Mouse (Mus musculus): ENCODE measurements at regions not wholly inside any gene's neighbourhood (a gene's known extent, or its start where the extent isn't known, plus 50 kb on each side); places are given as distances from the start of the nearest gene placed in this dataset.

- 69% methylated on average over 7 of the region's 7 CpGs for WGBS
- H3K27ac ChIP-seq (ENCODE audit: low read depth, low read length): no peak overlapping the region
- peak; percentile 4 for DNase-seq (ENCODE audit: low spot score)
These were observed 1426.7 kb downstream of the Slc22a22 start for GRCm38 (mm10) chr15:56050716-56051115.

GRCm38 (mm10) chr15:56047832-56048231 lies 1429.6 kb downstream of the Slc22a22 start:
- 81% methylated on average over 2 of the region's 2 CpGs for WGBS
- Histone ChIP-seq H3K27me3 (ENCODE audit: control insufficient read depth, insufficient read depth, low read length) (no peaks in the 10 kb centered on the region), H3K4me2 (replicated peaks; ENCODE audit: low read depth, low read length) (no peak overlapping the region), H3K4me3 (ENCODE audit: low read depth, low read length) (no peak overlapping the region), H3K9me3 (ENCODE audit: control insufficient read depth, low read length) (no peaks in the 10 kb centered on the region), H3K4me1 (replicated peaks; ENCODE audit: control insufficient read depth, insufficient read depth, low read length) (no peaks in the 10 kb centered on the region), H3K27ac (ENCODE audit: low read depth, low read length) (no peak overlapping the region), H3K36me3 (ENCODE audit: control insufficient read depth, insufficient read depth, low read length) (no peaks in the 10 kb centered on the region), H3K9ac (ENCODE audit: low read depth, low read length) (no peak overlapping the region)
- DNase-seq (ENCODE audit: low spot score): no peak
- ATAC-seq (ENCODE audit: low FRiP score): no peak

More at GRCm38 (mm10) chr15:56050716-56051115, 1426.7 kb downstream of the Slc22a22 start:
- no peaks in the 10 kb centered on the region for H3K9me3 ChIP-seq (ENCODE audit: control insufficient read depth, low read length)
- no peaks in the 10 kb centered on the region for H3K4me1 ChIP-seq (replicated peaks; ENCODE audit: control insufficient read depth, insufficient read depth, low read length)
- no peak overlapping the region for H3K4me2 ChIP-seq (replicated peaks; ENCODE audit: low read depth, low read length)
- H3K9ac ChIP-seq (ENCODE audit: low read depth, low read length): no peak overlapping the region
- H3K27me3 ChIP-seq (ENCODE audit: control insufficient read depth, insufficient read depth, low read length): no peaks in the 10 kb centered on the region
- no peak overlapping the region for H3K4me3 ChIP-seq (ENCODE audit: low read depth, low read length)
- ATAC-seq (ENCODE audit: low FRiP score): no peak
- H3K36me3 ChIP-seq (ENCODE audit: control insufficient read depth, insufficient read depth, low read length): no peaks in the 10 kb centered on the region

GRCm38 (mm10) chr15:56046679-56047532 lies 1430.5 kb downstream of the Slc22a22 start:
- ATAC-seq (ENCODE audit: low FRiP score) (peak; percentile 90), DNase-seq (ENCODE audit: low spot score) (peak; percentile 84)
- no peaks in the 10 kb centered on the region for H3K4me1 ChIP-seq (replicated peaks; ENCODE audit: control insufficient read depth, insufficient read depth, low read length)
- H3K4me3 ChIP-seq (ENCODE audit: low read depth, low read length): no peak overlapping the region
- 0 out of 2 replicates have a peak overlapping the region, but pooled peaks have one; percentile 23 for H3K9ac ChIP-seq (ENCODE audit: low read depth, low read length)
- no peaks in the 10 kb centered on the region for H3K9me3 ChIP-seq (ENCODE audit: control insufficient read depth, low read length)
- no peak overlapping the region; the same call in 1 of the 2 replicates for H3K4me2 ChIP-seq (replicated peaks; ENCODE audit: low read depth, low read length)
- H3K36me3 ChIP-seq (ENCODE audit: control insufficient read depth, insufficient read depth, low read length): no peaks in the 10 kb centered on the region
- H3K27ac ChIP-seq (ENCODE audit: low read depth, low read length): no peak overlapping the region
- no peaks in the 10 kb centered on the region for H3K27me3 ChIP-seq (ENCODE audit: control insufficient read depth, insufficient read depth, low read length)
- WGBS: 44% methylated on average over 16 of the region's 16 CpGs

- WGBS: 90% methylated on average over 10 of the region's 10 CpGs
- Histone ChIP-seq H3K9me3 (ENCODE audit: control insufficient read depth, low read length) (no peaks in the 10 kb centered on the region), H3K27me3 (ENCODE audit: control insufficient read depth, insufficient read depth, low read length) (no peaks in the 10 kb centered on the region), H3K4me2 (replicated peaks; ENCODE audit: low read depth, low read length) (no peak overlapping the region), H3K4me1 (replicated peaks; ENCODE audit: control insufficient read depth, insufficient read depth, low read length) (no peaks in the 10 kb centered on the region), H3K27ac (ENCODE audit: low read depth, low read length) (no peak overlapping the region), H3K36me3 (ENCODE audit: control insufficient read depth, insufficient read depth, low read length) (no peaks in the 10 kb centered on the region), H3K4me3 (ENCODE audit: low read depth, low read length) (no peak overlapping the region), H3K9ac (ENCODE audit: low read depth, low read length) (no peak overlapping the region)
- no peak for ATAC-seq (ENCODE audit: low FRiP score)
- no peak for DNase-seq (ENCODE audit: low spot score)
These were observed 1431.7 kb downstream of the Slc22a22 start for GRCm38 (mm10) chr15:56045510-56046245.

- Histone ChIP-seq H3K36me3 (ENCODE audit: control insufficient read depth, insufficient read depth, low read length) (no peaks in the 10 kb centered on the region), H3K9ac (ENCODE audit: low read depth, low read length) (no peak overlapping the region), H3K27ac (ENCODE audit: low read depth, low read length) (no peak overlapping the region), H3K4me1 (replicated peaks; ENCODE audit: control insufficient read depth, insufficient read depth, low read length) (no peaks in the 10 kb centered on the region), H3K27me3 (ENCODE audit: control insufficient read depth, insufficient read depth, low read length) (no peaks in the 10 kb centered on the region), H3K4me3 (ENCODE audit: low read depth, low read length) (no peak overlapping the region), H3K4me2 (replicated peaks; ENCODE audit: low read depth, low read length) (no peak overlapping the region), H3K9me3 (ENCODE audit: control insufficient read depth, low read length) (no peaks in the 10 kb centered on the region)
- 79% methylated on average over 4 of the region's 4 CpGs for WGBS
- DNase-seq (ENCODE audit: low spot score) (no peak), ATAC-seq (ENCODE audit: low FRiP score) (no peak)
These were observed 1434.1 kb downstream of the Slc22a22 start for GRCm38 (mm10) chr15:56043282-56043681.

GRCm38 (mm10) chr15:56042449-56042848 lies 1435.0 kb downstream of the Slc22a22 start:
- Histone ChIP-seq H3K27ac (ENCODE audit: low read depth, low read length) (no peak overlapping the region), H3K9ac (ENCODE audit: low read depth, low read length) (no peak overlapping the region), H3K27me3 (ENCODE audit: control insufficient read depth, insufficient read depth, low read length) (no peaks in the 10 kb centered on the region), H3K4me1 (replicated peaks; ENCODE audit: control insufficient read depth, insufficient read depth, low read length) (no peaks in the 10 kb centered on the region), H3K9me3 (ENCODE audit: control insufficient read depth, low read length) (no peaks in the 10 kb centered on the region), H3K4me3 (ENCODE audit: low read depth, low read length) (no peak overlapping the region), H3K4me2 (replicated peaks; ENCODE audit: low read depth, low read length) (no peak overlapping the region), H3K36me3 (ENCODE audit: control insufficient read depth, insufficient read depth, low read length) (no peaks in the 10 kb centered on the region)
- ATAC-seq (ENCODE audit: low FRiP score): no peak
- DNase-seq (ENCODE audit: low spot score): no peak

GRCm38 (mm10) chr15:56030007-56030406 lies 1447.4 kb downstream of the Slc22a22 start:
- Histone ChIP-seq H3K27ac (ENCODE audit: low read depth, low read length) (no peak overlapping the region), H3K4me3 (ENCODE audit: low read depth, low read length) (no peak overlapping the region), H3K36me3 (ENCODE audit: control insufficient read depth, insufficient read depth, low read length) (no peaks in the 10 kb centered on the region), H3K4me1 (replicated peaks; ENCODE audit: control insufficient read depth, insufficient read depth, low read length) (no peaks in the 10 kb centered on the region), H3K9me3 (ENCODE audit: control insufficient read depth, low read length) (no peaks in the 10 kb centered on the region; the same call in 1 of the 2 replicates), H3K4me2 (replicated peaks; ENCODE audit: low read depth, low read length) (no peak overlapping the region), H3K27me3 (ENCODE audit: control insufficient read depth, insufficient read depth, low read length) (no peaks in the 10 kb centered on the region), H3K9ac (ENCODE audit: low read depth, low read length) (no peak overlapping the region)
- DNase-seq (ENCODE audit: low spot score) (no peak), ATAC-seq (ENCODE audit: low FRiP score) (no peak)
- WGBS: 94% methylated on average over 2 of the region's 2 CpGs

GRCm38 (mm10) chr15:56027197-56027818 lies 1450.1 kb downstream of the Slc22a22 start:
- no peak overlapping the region for H3K27ac ChIP-seq (ENCODE audit: low read depth, low read length)
- 16% methylated on average over 5 of the region's 5 CpGs for WGBS
- DNase-seq (ENCODE audit: low spot score) (peak; percentile 20), ATAC-seq (ENCODE audit: low FRiP score) (peak; percentile 76)
- H3K27me3 ChIP-seq (ENCODE audit: control insufficient read depth, insufficient read depth, low read length): no peaks in the 10 kb centered on the region
- no peak overlapping the region for H3K4me3 ChIP-seq (ENCODE audit: low read depth, low read length)
- H3K36me3 ChIP-seq (ENCODE audit: control insufficient read depth, insufficient read depth, low read length): no peaks in the 10 kb centered on the region
- H3K4me1 ChIP-seq (replicated peaks; ENCODE audit: control insufficient read depth, insufficient read depth, low read length): no peaks in the 10 kb centered on the region
- no peaks in the 10 kb centered on the region for H3K9me3 ChIP-seq (ENCODE audit: control insufficient read depth, low read length)
- H3K4me2 ChIP-seq (replicated peaks; ENCODE audit: low read depth, low read length): no peak overlapping the region
- no peak overlapping the region for H3K9ac ChIP-seq (ENCODE audit: low read depth, low read length)

Measured in hindbrain, embryonic 11.5 days (tissue).